Mouse (Mus musculus) brain, adult 2 months (tissue): ENCODE results near the gene Enkur.

Experiments used
- DNase-seq: peaks from one replicate; pipeline ENCODE4 v3.0.0; 2011; ENCODE audit warnings: low read depth, low spot score

Enkur gene

GRCm38 (mm10) chr2:21188610-21189009 lies 16.6 kb downstream of the Enkur start:
- DNase-seq, result peak; percentile 54

- DNase-seq, result peak; percentile 88
Observed at GRCm38 (mm10) chr2:21187576-21187975, 17.6 kb downstream of the Enkur start.

GRCm38 (mm10) chr2:21182811-21183210 lies 22.4 kb downstream of the Enkur start:
- no peak for DNase-seq

- DNase-seq, result no peak
Observed at GRCm38 (mm10) chr2:21179136-21179535, 26.0 kb downstream of the Enkur start.

- no peak for DNase-seq
Observed at GRCm38 (mm10) chr2:21172797-21173196, 32.4 kb downstream of the Enkur start.

- DNase-seq, result no peak
Observed at GRCm38 (mm10) chr2:21167916-21168315, 37.2 kb downstream of the Enkur start.

GRCm38 (mm10) chr2:21164296-21164695 lies 40.9 kb downstream of the Enkur start:
- DNase-seq, result no peak

- DNase-seq, result peak; percentile 15
Observed at GRCm38 (mm10) chr2:21153469-21153868, 51.7 kb downstream of the Enkur start.

- DNase-seq, result no peak
Observed at GRCm38 (mm10) chr2:21147169-21147568, 58.0 kb downstream of the Enkur start.

GRCm38 (mm10) chr2:21146486-21146885 lies 58.7 kb downstream of the Enkur start:
- peak; percentile 22 for DNase-seq

- DNase-seq, result peak; percentile 73
Observed at GRCm38 (mm10) chr2:21142616-21143015, 62.5 kb downstream of the Enkur start.

GRCm38 (mm10) chr2:21142204-21142580 lies 63.0 kb downstream of the Enkur start:
- DNase-seq, result peak; percentile 62

GRCm38 (mm10) chr2:21141520-21142203 lies 63.5 kb downstream of the Enkur start:
- peak; percentile 58 for DNase-seq

GRCm38 (mm10) chr2:21141189-21141519 lies 64.0 kb downstream of the Enkur start:
- peak; percentile 37 for DNase-seq
